Mouse (Mus musculus) embryonic facial prominence, embryonic 14.5 days (tissue): ENCODE measurements around the gene Exoc6. TPM values are rescaled to one million over a fixed set of nuclear protein-coding genes. Genes with fewer than 3 reads are reported as not detected.
"Not testable (repeated sequence)": the region's sequence is repeated elsewhere in the genome, so short reads cannot be mapped to it uniquely, and the experiment has no call there.

ENCODE experiments used
- ATAC-seq: fragments of 200-750 bp; cut with Nextera tagmentation; 2 replicates; pipeline ENCODE4 v1.8.0; 2017; ENCODE audit warnings: low read depth, moderate number of reproducible peaks, moderate TSS enrichment
- DNase-seq: peaks from one replicate; pipeline ENCODE4 v3.0.0-alpha.2; 2015; ENCODE audit warnings: low spot score
- H3K27ac ChIP-seq: fragments of 300-500 bp; sonication (generic); replicated peaks from 2 replicates; pipeline ENCODE4 v1.5.1; 2014; ENCODE audit warnings: low read depth, mild to moderate bottlenecking, low read length, moderate library complexity
- H3K27me3 ChIP-seq: fragments of 300-500 bp; sonication (generic); replicated peaks from 2 replicates; pipeline ENCODE4 v1.6.1; 2014; ENCODE audit warnings: low read length; ENCODE audit not compliant: control insufficient read depth, insufficient read depth
- H3K36me3 ChIP-seq: fragments of 300-500 bp; sonication (generic); 2 replicates; pipeline ENCODE4 v1.6.1; 2014; ENCODE audit warnings: low read length, mixed read lengths; ENCODE audit not compliant: control insufficient read depth, insufficient read depth
- H3K4me1 ChIP-seq: fragments of 300-500 bp; sonication (generic); 2 replicates; pipeline ENCODE4 v1.6.1; 2014; ENCODE audit warnings: antibody characterized with exemption, low read length; ENCODE audit not compliant: control insufficient read depth, insufficient read depth
- H3K4me2 ChIP-seq: fragments of 300-500 bp; sonication (generic); 2 replicates; pipeline ENCODE4 v1.6.1; 2014; ENCODE audit warnings: low read depth, mild to moderate bottlenecking, low read length, moderate library complexity, mixed read lengths
- H3K4me3 ChIP-seq: fragments of 300-500 bp; sonication (generic); 2 replicates; pipeline ENCODE4 v1.5.1; 2014; ENCODE audit warnings: low read depth, mild to moderate bottlenecking, low read length
- H3K9ac ChIP-seq: fragments of 300-500 bp; sonication (generic); 2 replicates; pipeline ENCODE4 v1.6.1; 2014; ENCODE audit warnings: low read depth, mild to moderate bottlenecking, low read length, moderate library complexity, mixed read lengths
- H3K9me3 ChIP-seq: fragments of 300-500 bp; sonication (generic); 2 replicates; pipeline ENCODE4 v1.6.1; 2016; ENCODE audit warnings: low read length; ENCODE audit not compliant: control insufficient read depth
- WGBS: fragments of 180-500 bp; shearing (Covaris S2); extraction: QIAGEN DNeasy Blood & Tissue Kit; methylation state at CpG from one replicate; pipeline ENCODE4 v1.1.7; 2014; 5-methylcytosine and 5-hydroxymethylcytosine counted together
- polyA plus RNA-seq: library from polyadenylated mRNA; unstranded; fragments of >200 nt; fragmentation: Nextera tagmentation; extraction: Ambion mirVana; gene quantifications from 2 replicates; pipeline ENCODE4 v1.2.1, GENCODE M21; 2014

The Exoc6 gene
- polyA plus RNA-seq, 1 experiment from 2014 or later, result 10.7 TPM

DNA sequence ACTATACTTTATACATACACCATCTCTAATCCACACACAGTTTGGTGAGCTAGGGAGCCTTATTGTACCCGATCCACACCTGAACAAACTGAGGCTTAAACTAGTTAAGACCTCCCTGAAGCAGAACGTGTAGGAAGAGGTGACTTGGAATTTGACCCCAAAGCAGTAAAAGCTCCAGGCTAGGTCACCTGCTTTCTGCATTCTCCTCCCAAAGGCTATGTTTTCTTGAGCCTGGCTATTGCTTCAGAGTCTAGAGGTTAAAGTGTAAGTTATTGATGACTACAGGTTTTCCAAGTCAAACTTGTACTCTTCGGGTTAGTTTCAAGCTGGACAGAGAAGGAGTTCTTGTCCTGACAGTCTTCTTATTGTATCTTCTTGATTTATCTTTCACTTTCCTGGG, 5.0 kb upstream of the Exoc6 start:
- Histone ChIP-seq H3K9me3 (no peaks in the 10 kb centered on the region), H3K4me1 (no peaks in the 10 kb centered on the region), H3K27ac (no peak overlapping the region), H3K27me3 (peaks cover 10% of the 10 kb centered on the region; the same call in 1 of the 2 replicates), H3K4me3 (no peak overlapping the region), H3K9ac (no peak overlapping the region), H3K4me2 (no peak overlapping the region), H3K36me3 (no peaks in the 10 kb centered on the region)
- WGBS, result 65% methylated on average over 3 of the region's 3 CpGs
- no peak for DNase-seq
- no peak for ATAC-seq

DNA sequence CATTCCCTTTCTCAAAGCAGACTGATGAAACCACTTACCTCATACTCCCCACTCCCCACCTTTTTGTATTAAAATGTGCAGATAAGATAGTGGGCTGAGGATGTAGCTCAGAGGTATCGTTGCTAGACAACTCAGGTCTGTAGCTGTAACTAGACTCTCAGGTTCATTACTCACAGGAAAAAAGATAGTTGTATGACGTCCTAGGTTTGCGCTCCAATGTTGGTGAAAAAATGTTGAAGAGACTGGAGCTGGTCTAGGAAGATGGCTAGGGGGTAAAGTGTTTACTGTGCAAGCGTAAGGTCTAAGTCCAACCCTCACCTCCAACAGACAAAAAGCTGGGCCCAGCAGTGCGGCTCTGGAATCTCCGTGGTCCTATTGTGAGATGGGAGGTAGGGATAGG, 4.5 kb upstream of the Exoc6 start:
- 84% methylated on average over 6 of the region's 6 CpGs for WGBS
- no peak for DNase-seq
- Histone ChIP-seq H3K27me3 (peaks cover 10% of the 10 kb centered on the region; the same call in 1 of the 2 replicates), H3K9ac (no peak overlapping the region), H3K4me3 (no peak overlapping the region), H3K27ac (no peak overlapping the region), H3K4me1 (no peaks in the 10 kb centered on the region), H3K4me2 (no peak overlapping the region), H3K9me3 (no peaks in the 10 kb centered on the region), H3K36me3 (no peaks in the 10 kb centered on the region)
- no peak for ATAC-seq

DNA sequence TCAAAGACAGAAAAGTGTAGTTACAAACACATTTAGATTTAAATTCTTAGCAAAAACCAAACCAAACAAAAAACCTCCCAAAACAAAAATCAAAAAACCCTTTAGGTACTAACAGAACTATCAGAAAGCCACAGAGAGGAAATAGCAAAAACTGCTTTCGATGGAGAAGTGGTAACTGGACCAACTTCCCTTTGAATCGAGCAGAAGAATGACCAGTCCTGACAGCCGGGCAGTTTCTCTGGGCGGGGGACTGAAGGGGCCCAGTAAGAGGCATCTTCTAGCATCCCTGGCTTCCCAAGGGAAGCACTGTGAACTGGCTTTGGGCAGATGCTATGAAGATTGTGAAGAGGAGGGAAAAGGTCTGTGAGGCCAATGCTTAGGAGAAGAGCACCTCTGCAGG, 3.4 kb upstream of the Exoc6 start:
- Histone ChIP-seq H3K4me3 (no peak overlapping the region), H3K9ac (no peak overlapping the region), H3K9me3 (no peaks in the 10 kb centered on the region), H3K4me1 (no peaks in the 10 kb centered on the region), H3K27me3 (peaks cover 10% of the 10 kb centered on the region; the same call in 1 of the 2 replicates), H3K36me3 (no peaks in the 10 kb centered on the region), H3K27ac (no peak overlapping the region), H3K4me2 (no peak overlapping the region)
- ATAC-seq, result no peak
- no peak for DNase-seq
- WGBS, result 76% methylated on average over 4 of the region's 4 CpGs

DNA sequence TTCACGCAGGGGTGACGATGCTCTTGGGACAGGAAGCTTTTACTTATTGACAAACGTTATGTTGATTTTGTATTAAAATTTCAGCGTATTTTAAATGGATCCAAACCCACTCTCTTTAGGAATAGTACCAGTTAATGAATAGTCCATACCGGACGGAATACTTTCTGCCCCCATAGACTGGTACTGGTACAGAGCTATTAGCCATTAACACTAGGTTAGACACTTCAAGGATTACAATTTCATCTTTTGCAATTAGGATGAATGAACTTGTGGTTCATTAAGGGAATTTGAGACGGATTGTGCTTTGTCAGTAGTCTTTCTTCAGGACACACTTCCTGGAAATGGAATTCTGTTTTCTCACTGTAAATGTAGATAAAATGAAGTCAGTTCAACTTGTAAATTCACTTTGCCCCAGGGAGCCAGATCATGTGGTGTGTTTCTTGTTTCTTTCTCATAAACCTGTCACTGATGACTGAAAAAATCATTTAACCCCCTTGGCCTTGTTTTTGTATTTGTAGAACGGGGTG, 885 bp downstream of the Exoc6 start:
- 21% methylated on average over 8 of the region's 8 CpGs for WGBS
- 0 out of 2 replicates have a peak, but pooled peaks have one; percentile 12 for ATAC-seq

DNA sequence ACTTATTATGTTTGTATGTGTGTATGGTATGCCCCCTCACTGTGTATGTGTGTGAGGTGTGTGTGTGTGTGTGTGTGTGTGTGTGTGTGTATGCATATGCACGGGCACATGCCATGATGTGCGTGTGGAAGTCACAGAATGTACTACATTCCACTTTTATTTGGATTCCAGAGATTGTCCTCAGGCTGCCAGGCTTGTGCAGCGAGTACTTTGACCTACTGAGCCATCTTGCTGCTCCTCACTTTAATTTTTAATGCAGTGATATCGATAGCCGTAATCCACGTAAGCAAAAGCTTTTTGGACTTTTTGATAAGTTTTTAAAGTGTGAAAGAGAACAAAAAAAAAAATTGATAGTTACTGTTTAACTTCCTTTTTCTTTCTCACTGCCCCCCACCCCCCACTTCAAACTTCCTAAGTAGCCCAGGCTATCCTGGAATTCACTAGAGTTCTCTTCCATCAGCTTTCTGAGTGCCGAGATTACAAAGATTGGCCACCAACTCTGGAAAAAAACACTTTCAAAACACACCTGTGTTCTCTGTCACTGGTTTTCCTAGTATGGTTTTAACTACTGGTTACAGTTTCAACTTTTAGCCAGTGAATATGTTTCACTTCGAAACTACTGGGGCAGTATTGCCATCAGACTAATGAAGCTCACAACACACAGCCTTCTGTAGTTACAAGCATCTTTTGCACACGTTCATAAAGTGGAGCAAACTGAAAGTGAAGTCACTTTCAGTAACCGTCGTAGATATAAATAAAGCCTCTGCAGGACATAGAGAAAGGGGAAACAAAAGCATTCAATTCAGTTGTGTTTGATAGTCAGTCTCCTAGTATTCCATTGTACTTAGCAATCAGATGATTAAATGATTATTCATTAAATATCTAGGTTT, 3.4 kb downstream of the Exoc6 start:
- DNase-seq (no peak), ATAC-seq (no peak)
- Histone ChIP-seq H3K36me3 (no peaks in the 10 kb centered on the region), H3K4me1 (no peaks in the 10 kb centered on the region), H3K9me3 (no peaks in the 10 kb centered on the region), H3K27me3 (0 out of 2 replicates have a peak, but pooled peaks cover 10% of the 10 kb centered on the region), H3K9ac (no peak overlapping the region), H3K4me2 (no peak overlapping the region), H3K4me3 (no peak overlapping the region), H3K27ac (no peak overlapping the region)
- 83% methylated on average over 11 of the region's 11 CpGs for WGBS

More for the DNA sequence above, 885 bp downstream of the Exoc6 start:
- H3K9ac ChIP-seq, result peak overlapping the region; percentile 66
- H3K27ac ChIP-seq, result no peak overlapping the region
- H3K4me2 ChIP-seq, result peak overlapping the region; percentile 96
- no peaks in the 10 kb centered on the region for H3K36me3 ChIP-seq
- H3K4me1 ChIP-seq, result no peaks in the 10 kb centered on the region
- DNase-seq, result no peak
- peak overlapping the region; percentile 78 for H3K4me3 ChIP-seq
- H3K27me3 ChIP-seq, result peaks cover 10% of the 10 kb centered on the region; the same call in 1 of the 2 replicates
- H3K9me3 ChIP-seq, result no peaks in the 10 kb centered on the region

DNA sequence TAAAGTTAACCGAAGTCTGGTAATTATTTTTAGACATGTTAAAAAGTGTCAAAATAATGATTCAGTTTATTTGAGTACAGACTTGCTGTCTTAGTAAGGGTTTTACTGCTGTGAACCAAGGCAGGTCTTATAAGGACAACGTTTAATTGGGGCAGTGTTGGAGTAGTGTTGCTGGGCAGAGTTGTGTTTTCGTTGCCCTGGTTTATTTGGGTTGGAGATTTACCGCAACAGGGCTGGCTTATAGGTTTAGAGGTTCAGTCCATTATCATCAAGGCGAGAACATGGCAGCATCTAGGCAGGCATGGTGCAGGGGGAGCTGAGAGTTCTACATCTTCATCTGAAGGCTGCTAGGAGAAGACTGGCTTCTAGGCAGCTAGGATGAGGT, 4.0 kb downstream of the Exoc6 start:
- ATAC-seq, H3K4me1 ChIP-seq, DNase-seq, H3K4me2 ChIP-seq, H3K9me3 ChIP-seq, H3K9ac ChIP-seq, H3K4me3 ChIP-seq, H3K27me3 ChIP-seq, H3K27ac ChIP-seq, H3K36me3 ChIP-seq: not testable (repeated sequence)
- 84% methylated on average over 5 of the region's 5 CpGs for WGBS

DNA sequence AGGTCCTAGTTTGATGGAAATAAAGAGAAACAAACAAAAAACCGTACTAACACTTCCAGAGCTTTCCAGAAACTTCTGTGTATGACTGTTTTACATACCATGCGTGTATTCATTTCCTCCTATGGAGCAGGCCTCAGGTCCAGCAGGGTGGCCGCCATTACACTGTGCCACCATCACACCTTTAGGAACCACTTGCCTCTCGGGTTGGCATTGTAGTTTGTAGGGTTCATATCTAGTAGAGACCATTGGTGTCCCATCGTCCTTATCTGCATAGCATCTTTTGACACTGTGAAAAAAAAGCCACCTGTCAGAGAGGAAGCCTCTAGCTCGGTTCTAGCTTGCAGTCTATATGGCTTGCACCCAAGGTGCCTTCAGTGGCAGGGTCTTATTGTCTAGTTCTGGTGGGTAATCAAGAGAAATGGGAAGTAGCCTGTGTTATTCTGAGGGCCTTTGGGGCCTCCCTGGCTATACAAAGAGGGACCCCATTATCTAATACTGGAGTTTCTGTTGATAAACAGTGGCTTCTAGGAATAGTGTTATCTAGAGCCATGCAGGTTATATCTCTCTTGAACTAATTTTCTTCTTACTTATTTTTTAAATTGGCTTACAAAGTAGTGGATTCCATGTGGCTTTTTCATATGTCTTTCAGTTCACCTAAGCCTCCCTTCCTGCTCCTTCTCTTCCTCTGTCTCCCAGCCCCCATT, 5.8 kb downstream of the Exoc6 start:
- 85% methylated on average over 6 of the region's 6 CpGs for WGBS

DNA sequence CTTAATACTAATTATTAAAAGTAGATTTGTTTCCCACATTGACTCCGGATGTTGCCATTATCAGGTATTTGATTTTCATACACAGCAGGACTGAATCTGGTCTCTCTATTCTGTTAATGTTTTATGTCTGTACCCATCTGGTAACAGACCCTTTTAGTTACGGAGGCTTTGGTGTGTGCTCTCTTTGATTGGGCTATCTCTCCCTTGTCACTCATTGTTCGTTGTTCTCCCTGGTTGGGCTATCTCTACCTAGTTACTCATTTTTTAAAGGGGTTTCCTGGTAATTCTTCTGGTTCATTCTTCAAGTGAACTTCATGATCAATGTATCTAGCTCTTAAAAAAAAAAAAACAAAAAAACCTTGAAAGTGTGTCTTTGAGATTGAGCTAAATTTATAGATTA, 7.7 kb downstream of the Exoc6 start:
- Histone ChIP-seq H3K9me3 (no peaks in the 10 kb centered on the region), H3K27me3 (no peaks in the 10 kb centered on the region), H3K4me1 (peaks cover 5% of the 10 kb centered on the region), H3K9ac (no peak overlapping the region), H3K36me3 (no peaks in the 10 kb centered on the region), H3K27ac (no peak overlapping the region), H3K4me3 (no peak overlapping the region), H3K4me2 (no peak overlapping the region)
- no peak for ATAC-seq
- no peak for DNase-seq
- 80% methylated on average over 3 of the region's 3 CpGs for WGBS

More for the DNA sequence above, 5.8 kb downstream of the Exoc6 start:
- Histone ChIP-seq H3K4me3 (no peak overlapping the region), H3K4me1 (peaks cover 5% of the 10 kb centered on the region), H3K9ac (no peak overlapping the region), H3K27me3 (no peaks in the 10 kb centered on the region), H3K27ac (no peak overlapping the region), H3K36me3 (no peaks in the 10 kb centered on the region), H3K9me3 (no peaks in the 10 kb centered on the region), H3K4me2 (no peak overlapping the region)
- ATAC-seq (no peak), DNase-seq (no peak)
